Mouse (Mus musculus): ENCODE results near the gene Ccdc6. TPM values are rescaled to one million over a fixed set of nuclear protein-coding genes. Genes with fewer than 3 reads are reported as not detected.

Gene Ccdc6
- polyA plus RNA-seq, 1 experiment from 2014 or later: 18.3 TPM

- Histone ChIP-seq H3K36me3 (ENCODE audit: insufficient read depth, low read length) (no peaks in the 10 kb centered on the region; the same call in 1 of the 2 replicates), H3K4me3 (ENCODE audit: low read length) (no peak overlapping the region), H3K9ac (replicated peaks; ENCODE audit: low read length) (no peak overlapping the region), H3K4me2 (replicated peaks; ENCODE audit: low read depth, low read length) (no peak overlapping the region), H3K4me1 (ENCODE audit: insufficient read depth, low read length) (peaks cover 72% of the 10 kb centered on the region), H3K27me3 (ENCODE audit: insufficient read depth, low read length) (no peaks in the 10 kb centered on the region), H3K9me3 (ENCODE audit: low read length) (no peaks in the 10 kb centered on the region), H3K27ac (ENCODE audit: low read length) (no peak overlapping the region)
- ATAC-seq (ENCODE audit: low FRiP score, low TSS enrichment): no peak
- WGBS: 93% methylated on average over 2 of the region's 2 CpGs
These were observed 26.5 kb downstream of the Ccdc6 start for GRCm38 (mm10) chr10:70123454-70123853.

GRCm38 (mm10) chr10:70125491-70125890 lies 28.6 kb downstream of the Ccdc6 start:
- 66% methylated on average over 7 of the region's 7 CpGs for WGBS
- ATAC-seq (ENCODE audit: low FRiP score, low TSS enrichment): peak; percentile 59
- Histone ChIP-seq H3K27me3 (ENCODE audit: insufficient read depth, low read length) (no peaks in the 10 kb centered on the region), H3K9ac (replicated peaks; ENCODE audit: low read length) (no peak overlapping the region), H3K4me2 (replicated peaks; ENCODE audit: low read depth, low read length) (no peak overlapping the region), H3K36me3 (ENCODE audit: insufficient read depth, low read length) (no peaks in the 10 kb centered on the region; the same call in 1 of the 2 replicates), H3K27ac (ENCODE audit: low read length) (no peak overlapping the region), H3K4me3 (ENCODE audit: low read length) (no peak overlapping the region), H3K9me3 (ENCODE audit: low read length) (no peaks in the 10 kb centered on the region), H3K4me1 (ENCODE audit: insufficient read depth, low read length) (peaks cover 56% of the 10 kb centered on the region)

GRCm38 (mm10) chr10:70127273-70127672 lies 30.4 kb downstream of the Ccdc6 start:
- H3K9me3 ChIP-seq (ENCODE audit: low read length): no peaks in the 10 kb centered on the region
- no peak overlapping the region for H3K27ac ChIP-seq (ENCODE audit: low read length)
- H3K36me3 ChIP-seq (ENCODE audit: insufficient read depth, low read length): no peaks in the 10 kb centered on the region; the same call in 1 of the 2 replicates
- H3K27me3 ChIP-seq (ENCODE audit: insufficient read depth, low read length): no peaks in the 10 kb centered on the region
- H3K4me2 ChIP-seq (replicated peaks; ENCODE audit: low read depth, low read length): no peak overlapping the region
- H3K4me1 ChIP-seq (ENCODE audit: insufficient read depth, low read length): peaks cover 50% of the 10 kb centered on the region
- no peak for ATAC-seq (ENCODE audit: low FRiP score, low TSS enrichment)
- 65% methylated on average over 8 of the region's 8 CpGs for WGBS
- no peak overlapping the region for H3K9ac ChIP-seq (replicated peaks; ENCODE audit: low read length)
- H3K4me3 ChIP-seq (ENCODE audit: low read length): no peak overlapping the region

GRCm38 (mm10) chr10:70128408-70128807 lies 31.5 kb downstream of the Ccdc6 start:
- Histone ChIP-seq H3K9ac (replicated peaks; ENCODE audit: low read length) (no peak overlapping the region), H3K36me3 (ENCODE audit: insufficient read depth, low read length) (no peaks in the 10 kb centered on the region; the same call in 1 of the 2 replicates), H3K27ac (ENCODE audit: low read length) (no peak overlapping the region), H3K4me1 (ENCODE audit: insufficient read depth, low read length) (peaks cover 60% of the 10 kb centered on the region), H3K4me3 (ENCODE audit: low read length) (no peak overlapping the region), H3K27me3 (ENCODE audit: insufficient read depth, low read length) (no peaks in the 10 kb centered on the region), H3K9me3 (ENCODE audit: low read length) (no peaks in the 10 kb centered on the region), H3K4me2 (replicated peaks; ENCODE audit: low read depth, low read length) (no peak overlapping the region)
- no peak for ATAC-seq (ENCODE audit: low FRiP score, low TSS enrichment)
- 94% methylated on average over 8 of the region's 8 CpGs for WGBS

GRCm38 (mm10) chr10:70132087-70132560 lies 35.2 kb downstream of the Ccdc6 start:
- Histone ChIP-seq H3K9me3 (ENCODE audit: low read length) (no peaks in the 10 kb centered on the region; the same call in 1 of the 2 replicates), H3K4me3 (ENCODE audit: low read length) (no peak overlapping the region), H3K36me3 (ENCODE audit: insufficient read depth, low read length) (no peaks in the 10 kb centered on the region), H3K27me3 (ENCODE audit: insufficient read depth, low read length) (no peaks in the 10 kb centered on the region), H3K4me2 (replicated peaks; ENCODE audit: low read depth, low read length) (no peak overlapping the region), H3K27ac (ENCODE audit: low read length) (no peak overlapping the region; the same call in 1 of the 2 replicates), H3K9ac (replicated peaks; ENCODE audit: low read length) (no peak overlapping the region), H3K4me1 (ENCODE audit: insufficient read depth, low read length) (peaks cover 30% of the 10 kb centered on the region)
- no peak for ATAC-seq (ENCODE audit: low FRiP score, low TSS enrichment)
- WGBS: 59% methylated on average over 5 of the region's 5 CpGs

- H3K4me1 ChIP-seq (ENCODE audit: insufficient read depth, low read length): peaks cover 25% of the 10 kb centered on the region
- WGBS: 57% methylated on average over 6 of the region's 6 CpGs
- H3K27ac ChIP-seq (ENCODE audit: low read length): no peak overlapping the region
- no peak overlapping the region for H3K4me3 ChIP-seq (ENCODE audit: low read length)
- H3K9ac ChIP-seq (replicated peaks; ENCODE audit: low read length): no peak overlapping the region
- H3K36me3 ChIP-seq (ENCODE audit: insufficient read depth, low read length): no peaks in the 10 kb centered on the region
- H3K4me2 ChIP-seq (replicated peaks; ENCODE audit: low read depth, low read length): no peak overlapping the region
- H3K27me3 ChIP-seq (ENCODE audit: insufficient read depth, low read length): no peaks in the 10 kb centered on the region
- H3K9me3 ChIP-seq (ENCODE audit: low read length): no peaks in the 10 kb centered on the region; the same call in 1 of the 2 replicates
- no peak for ATAC-seq (ENCODE audit: low FRiP score, low TSS enrichment)
These were observed 35.8 kb downstream of the Ccdc6 start for GRCm38 (mm10) chr10:70132714-70133113.

- 44% methylated on average over 6 of the region's 6 CpGs for WGBS
- Histone ChIP-seq H3K9ac (replicated peaks; ENCODE audit: low read length) (no peak overlapping the region), H3K4me3 (ENCODE audit: low read length) (no peak overlapping the region), H3K36me3 (ENCODE audit: insufficient read depth, low read length) (no peaks in the 10 kb centered on the region), H3K27me3 (ENCODE audit: insufficient read depth, low read length) (no peaks in the 10 kb centered on the region), H3K27ac (ENCODE audit: low read length) (no peak overlapping the region), H3K9me3 (ENCODE audit: low read length) (no peaks in the 10 kb centered on the region; the same call in 1 of the 2 replicates), H3K4me1 (ENCODE audit: insufficient read depth, low read length) (peaks cover 24% of the 10 kb centered on the region; the same call in 1 of the 2 replicates), H3K4me2 (replicated peaks; ENCODE audit: low read depth, low read length) (no peak overlapping the region)
- ATAC-seq (ENCODE audit: low FRiP score, low TSS enrichment): no peak
These were observed 36.3 kb downstream of the Ccdc6 start for GRCm38 (mm10) chr10:70133188-70133587.

GRCm38 (mm10) chr10:70135680-70136079 lies 38.8 kb downstream of the Ccdc6 start:
- no peaks in the 10 kb centered on the region; the same call in 1 of the 2 replicates for H3K9me3 ChIP-seq (ENCODE audit: low read length)
- H3K4me1 ChIP-seq (ENCODE audit: insufficient read depth, low read length): peaks cover 22% of the 10 kb centered on the region; the same call in 1 of the 2 replicates
- 83% methylated on average over 5 of the region's 5 CpGs for WGBS
- H3K9ac ChIP-seq (replicated peaks; ENCODE audit: low read length): no peak overlapping the region
- H3K36me3 ChIP-seq (ENCODE audit: insufficient read depth, low read length): no peaks in the 10 kb centered on the region
- no peaks in the 10 kb centered on the region for H3K27me3 ChIP-seq (ENCODE audit: insufficient read depth, low read length)
- H3K4me2 ChIP-seq (replicated peaks; ENCODE audit: low read depth, low read length): no peak overlapping the region
- H3K4me3 ChIP-seq (ENCODE audit: low read length): no peak overlapping the region
- no peak overlapping the region for H3K27ac ChIP-seq (ENCODE audit: low read length)
- ATAC-seq (ENCODE audit: low FRiP score, low TSS enrichment): no peak

GRCm38 (mm10) chr10:70137652-70138051 lies 40.7 kb downstream of the Ccdc6 start:
- no peaks in the 10 kb centered on the region; the same call in 1 of the 2 replicates for H3K9me3 ChIP-seq (ENCODE audit: low read length)
- peaks cover 3% of the 10 kb centered on the region for H3K36me3 ChIP-seq (ENCODE audit: insufficient read depth, low read length)
- H3K4me1 ChIP-seq (ENCODE audit: insufficient read depth, low read length): peaks cover 11% of the 10 kb centered on the region; the same call in 1 of the 2 replicates
- no peak for ATAC-seq (ENCODE audit: low FRiP score, low TSS enrichment)
- no peak overlapping the region for H3K4me3 ChIP-seq (ENCODE audit: low read length)
- H3K9ac ChIP-seq (replicated peaks; ENCODE audit: low read length): no peak overlapping the region
- H3K4me2 ChIP-seq (replicated peaks; ENCODE audit: low read depth, low read length): no peak overlapping the region
- H3K27ac ChIP-seq (ENCODE audit: low read length): no peak overlapping the region
- WGBS: 84% methylated on average over 7 of the region's 7 CpGs
- no peaks in the 10 kb centered on the region for H3K27me3 ChIP-seq (ENCODE audit: insufficient read depth, low read length)

GRCm38 (mm10) chr10:70138150-70138549 lies 41.2 kb downstream of the Ccdc6 start:
- H3K36me3 ChIP-seq (ENCODE audit: insufficient read depth, low read length): peaks cover 8% of the 10 kb centered on the region
- H3K4me2 ChIP-seq (replicated peaks; ENCODE audit: low read depth, low read length): no peak overlapping the region
- no peak overlapping the region for H3K9ac ChIP-seq (replicated peaks; ENCODE audit: low read length)
- H3K27ac ChIP-seq (ENCODE audit: low read length): no peak overlapping the region
- ATAC-seq (ENCODE audit: low FRiP score, low TSS enrichment): no peak
- H3K9me3 ChIP-seq (ENCODE audit: low read length): no peaks in the 10 kb centered on the region; the same call in 1 of the 2 replicates
- 69% methylated on average over 8 of the region's 8 CpGs for WGBS
- H3K4me1 ChIP-seq (ENCODE audit: insufficient read depth, low read length): peaks cover 6% of the 10 kb centered on the region; the same call in 1 of the 2 replicates
- no peaks in the 10 kb centered on the region for H3K27me3 ChIP-seq (ENCODE audit: insufficient read depth, low read length)
- H3K4me3 ChIP-seq (ENCODE audit: low read length): no peak overlapping the region
